Mouse (Mus musculus) lung, embryonic 16.5 days (tissue): Measurements from ENCODE around the gene Slc25a25. TPM values are rescaled to one million over a fixed set of nuclear protein-coding genes. Genes with fewer than 3 reads are reported as not detected.

Experiments
- ATAC-seq: fragments of 200-750 bp; cut with Nextera tagmentation; 2 replicates; pipeline ENCODE4 v1.8.0; 2017; ENCODE audit warnings: low read depth, mild to moderate bottlenecking, moderate library complexity
- H3K27ac ChIP-seq: fragments of 300-500 bp; sonication (generic); 2 replicates; pipeline ENCODE4 v1.5.1; 2014; ENCODE audit warnings: mild to moderate bottlenecking, control low read depth, low read length
- H3K27me3 ChIP-seq: fragments of 300-500 bp; sonication (generic); 2 replicates; pipeline ENCODE4 v1.6.1; 2014; ENCODE audit warnings: low read depth, low read length, mixed read lengths; ENCODE audit not compliant: control insufficient read depth, insufficient read depth
- H3K36me3 ChIP-seq: fragments of 300-500 bp; sonication (generic); 2 replicates; pipeline ENCODE4 v1.6.1; 2014; ENCODE audit warnings: low read length; ENCODE audit not compliant: control insufficient read depth, insufficient read depth
- H3K4me1 ChIP-seq: fragments of 300-500 bp; sonication (generic); replicated peaks from 2 replicates; pipeline ENCODE4 v1.6.1; 2014; ENCODE audit warnings: low read length, mixed read lengths; ENCODE audit not compliant: control insufficient read depth, insufficient read depth
- H3K4me2 ChIP-seq: fragments of 300-500 bp; sonication (generic); 2 replicates; pipeline ENCODE4 v1.6.1; 2014; ENCODE audit warnings: low read depth, low read length, control low read depth
- H3K4me3 ChIP-seq: fragments of 300-500 bp; sonication (generic); 2 replicates; pipeline ENCODE4 v1.5.1; 2014; ENCODE audit warnings: mild to moderate bottlenecking, low read length, control low read depth
- H3K9ac ChIP-seq: fragments of 300-500 bp; sonication (generic); 2 replicates; pipeline ENCODE4 v1.6.1; 2014; ENCODE audit warnings: low read length, control low read depth
- H3K9me3 ChIP-seq: fragments of 300-500 bp; sonication (generic); 2 replicates; pipeline ENCODE4 v1.6.1; 2016; ENCODE audit warnings: low read length; ENCODE audit not compliant: control insufficient read depth
- WGBS: fragments of 180-500 bp; shearing (Covaris S2); extraction: QIAGEN DNeasy Blood & Tissue Kit; methylation state at CpG from one replicate; pipeline ENCODE4 v1.1.7; 2014; 5-methylcytosine and 5-hydroxymethylcytosine counted together
- polyA plus RNA-seq: library from polyadenylated mRNA; unstranded; fragments of >200 nt; fragmentation: Nextera tagmentation; extraction: Ambion mirVana; gene quantifications from 2 replicates; pipeline ENCODE4 v1.2.1, GENCODE M21; 2015

The Slc25a25 gene
- polyA plus RNA-seq, 1 experiment from 2014 or later, result 17.5 TPM

- Histone ChIP-seq H3K4me1 (peaks cover 24% of the 10 kb centered on the region), H3K36me3 (no peaks in the 10 kb centered on the region), H3K27ac (peak overlapping the region; percentile 98), H3K4me3 (peak overlapping the region; percentile 80), H3K9ac (peak overlapping the region; percentile 65), H3K4me2 (peak overlapping the region; percentile 68), H3K9me3 (no peaks in the 10 kb centered on the region), H3K27me3 (no peaks in the 10 kb centered on the region)
- peak; percentile 95 for ATAC-seq
- under 1% methylated on average over 25 of the region's 25 CpGs for WGBS
Measured at GRCm38 (mm10) chr2:32451870-32452372, 676 bp upstream of the Slc25a25 start.

DNA sequence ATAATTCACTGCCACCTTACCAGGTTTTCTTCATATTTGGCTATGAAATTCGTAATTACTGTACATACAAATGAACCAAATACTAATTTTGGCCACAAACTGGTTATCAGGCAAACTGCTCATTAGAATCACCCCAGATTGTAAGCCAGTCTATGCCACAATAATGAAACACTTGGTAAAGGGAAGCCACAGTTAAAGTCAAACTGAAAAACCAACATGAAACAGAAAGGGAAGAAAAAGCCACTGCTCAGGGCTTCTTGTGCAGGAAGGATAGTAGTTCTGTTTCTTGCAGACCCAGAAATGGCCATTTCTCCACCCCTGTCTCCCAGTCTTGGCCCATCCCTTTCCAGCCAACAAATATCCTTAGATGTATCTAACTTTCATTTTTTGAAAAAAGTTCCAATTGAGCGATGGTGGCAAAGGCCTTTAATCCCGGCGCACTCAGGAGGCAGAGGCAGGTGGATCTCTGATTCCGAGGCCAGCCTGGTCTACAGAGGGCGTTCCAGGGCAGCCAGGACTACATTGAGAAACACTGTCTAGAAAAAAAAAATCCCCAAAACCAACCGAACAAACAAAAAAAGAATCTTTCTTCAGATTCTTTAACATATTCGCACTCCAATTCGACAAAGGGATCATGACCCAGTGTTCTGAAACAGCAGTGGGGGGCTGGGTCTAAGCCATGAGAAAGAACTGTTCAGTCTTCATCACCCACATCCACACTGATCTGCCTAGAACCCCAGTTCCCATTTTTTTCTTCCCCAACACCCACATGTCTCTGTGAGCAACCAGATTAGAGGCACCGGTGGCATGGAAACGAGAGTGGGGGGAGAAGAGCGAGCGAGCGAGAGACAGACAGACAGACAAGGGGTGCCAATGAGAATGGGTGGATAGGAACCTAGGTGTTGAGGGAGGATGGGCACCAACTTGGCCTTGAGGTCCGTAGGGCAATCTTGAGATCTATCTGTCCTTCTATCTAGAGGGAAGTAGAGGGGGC lies 1.2 kb downstream of the Slc25a25 start, which contains the start of gene Naif1:
TSS of gene Naif1 (plus strand) at position 697 of the 994 bp plus-strand sequence.
- Histone ChIP-seq H3K4me3 (peak within 1 kb of the TSS; percentile 80), H3K4me1 (peaks cover 27% of the 10 kb centered on the region), H3K9ac (peak within 1 kb of the TSS; percentile 81), H3K9me3 (no peaks in the 10 kb centered on the region), H3K27me3 (no peaks in the 10 kb centered on the region), H3K4me2 (peak within 1 kb of the TSS; percentile 68), H3K27ac (peak within 1 kb of the TSS; percentile 98), H3K36me3 (no peaks in the 10 kb centered on the region)
- no peak for ATAC-seq
- 69% methylated on average over 15 of the region's 15 CpGs for WGBS

GRCm38 (mm10) chr2:32448480-32448879 lies 2.8 kb downstream of the Slc25a25 start:
- no peak for ATAC-seq
- Histone ChIP-seq H3K4me3 (no peak overlapping the region), H3K36me3 (no peaks in the 10 kb centered on the region), H3K4me1 (peaks cover 20% of the 10 kb centered on the region), H3K27me3 (no peaks in the 10 kb centered on the region), H3K9ac (no peak overlapping the region), H3K27ac (no peak overlapping the region), H3K4me2 (no peak overlapping the region), H3K9me3 (no peaks in the 10 kb centered on the region)
- WGBS, result 87% methylated on average over 1 of the region's 1 CpGs

GRCm38 (mm10) chr2:32447264-32447936 lies 3.8 kb downstream of the Slc25a25 start:
- Histone ChIP-seq H3K27ac (peak overlapping the region; percentile 94), H3K4me3 (peak overlapping the region; percentile 16; the same call in 1 of the 2 replicates), H3K4me2 (peak overlapping the region; percentile 49), H3K27me3 (no peaks in the 10 kb centered on the region), H3K36me3 (no peaks in the 10 kb centered on the region), H3K9ac (peak overlapping the region; percentile 52), H3K4me1 (peaks cover 13% of the 10 kb centered on the region), H3K9me3 (no peaks in the 10 kb centered on the region)
- no peak for ATAC-seq
- 33% methylated on average over 9 of the region's 9 CpGs for WGBS

DNA sequence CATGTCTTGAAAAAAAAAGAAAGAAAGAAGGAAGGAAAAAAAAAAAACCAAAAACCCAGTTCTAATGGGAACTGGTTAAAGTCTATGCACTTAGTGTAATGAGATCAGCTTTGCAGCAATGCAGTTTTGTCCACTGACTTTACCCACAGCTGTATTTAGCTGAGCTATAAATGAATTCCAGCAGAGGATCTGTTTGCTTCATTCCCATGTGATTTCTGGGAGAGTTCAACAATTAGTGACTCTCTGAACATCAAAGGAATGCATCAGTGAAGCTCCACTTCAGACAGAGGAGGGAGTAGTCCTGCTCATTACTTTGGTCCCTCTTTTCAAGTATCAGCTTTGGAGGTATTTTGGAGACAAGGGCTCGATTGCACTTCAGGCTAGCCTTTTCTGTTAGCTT lies 5.7 kb downstream of the Slc25a25 start:
- ATAC-seq, result no peak
- Histone ChIP-seq H3K9ac (no peak overlapping the region), H3K4me3 (no peak overlapping the region), H3K4me1 (peaks cover 15% of the 10 kb centered on the region), H3K27me3 (no peaks in the 10 kb centered on the region), H3K36me3 (no peaks in the 10 kb centered on the region), H3K4me2 (no peak overlapping the region), H3K27ac (no peak overlapping the region), H3K9me3 (no peaks in the 10 kb centered on the region)
- 67% methylated on average over 1 of the region's 1 CpGs for WGBS

GRCm38 (mm10) chr2:32441550-32441949 lies 9.7 kb downstream of the Slc25a25 start:
- Histone ChIP-seq H3K4me2 (no peak overlapping the region), H3K9me3 (no peaks in the 10 kb centered on the region), H3K36me3 (no peaks in the 10 kb centered on the region), H3K9ac (no peak overlapping the region), H3K27ac (no peak overlapping the region), H3K4me3 (no peak overlapping the region), H3K4me1 (peaks cover 30% of the 10 kb centered on the region), H3K27me3 (no peaks in the 10 kb centered on the region)
- 85% methylated on average over 2 of the region's 2 CpGs for whole genome bisulfite sequencing
- no peak for ATAC-seq

DNA sequence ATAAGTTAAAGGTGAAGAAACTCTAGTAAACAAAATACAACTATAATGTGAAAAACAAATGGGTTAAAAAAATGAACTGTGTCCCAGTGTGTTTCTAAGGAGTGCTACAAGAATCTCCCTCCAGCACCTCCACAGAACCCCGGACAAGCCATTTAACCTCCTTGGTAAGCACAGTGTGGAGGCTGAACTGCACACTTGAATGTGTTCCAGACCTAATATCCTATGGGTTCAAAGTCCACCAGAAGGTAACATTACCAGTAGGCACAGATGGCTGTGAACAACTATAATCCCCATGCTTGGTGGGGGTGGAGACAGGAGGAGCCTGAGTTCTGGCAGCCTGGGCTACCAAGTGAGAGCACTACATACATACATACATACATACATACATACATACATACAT lies 10.6 kb downstream of the Slc25a25 start:
- H3K9me3 ChIP-seq, result no peaks in the 10 kb centered on the region

DNA sequence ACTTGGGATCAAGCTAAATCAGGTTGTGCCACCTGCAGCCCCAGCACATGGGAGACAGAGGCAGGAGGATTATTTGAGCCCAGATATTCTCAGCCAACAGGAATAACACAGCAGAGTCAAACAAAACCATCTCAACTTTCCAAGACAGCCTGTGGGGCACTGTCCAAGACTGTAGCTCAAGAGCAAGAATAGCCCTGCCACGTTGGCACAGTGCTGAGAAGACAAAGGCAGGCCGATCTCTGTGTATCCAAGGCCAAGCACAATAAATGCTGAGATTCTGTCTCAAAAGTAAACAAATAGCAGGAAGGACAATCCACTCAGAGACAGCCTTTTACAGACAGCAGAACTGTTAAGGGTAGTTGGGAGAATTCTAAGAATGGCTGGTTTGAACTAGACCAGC lies 11.1 kb downstream of the Slc25a25 start:
- H3K36me3 ChIP-seq, result no peaks in the 10 kb centered on the region
- no peak overlapping the region for H3K4me3 ChIP-seq
- peaks cover 31% of the 10 kb centered on the region for H3K4me1 ChIP-seq
- ATAC-seq, result peak; percentile 45; the same call in 1 of the 2 replicates
- H3K27me3 ChIP-seq, result no peaks in the 10 kb centered on the region
- no peaks in the 10 kb centered on the region for H3K9me3 ChIP-seq
- 16% methylated on average over 2 of the region's 2 CpGs for WGBS
- H3K27ac ChIP-seq, result peak overlapping the region; percentile 56
- no peak overlapping the region for H3K9ac ChIP-seq
- no peak overlapping the region for H3K4me2 ChIP-seq

More for the DNA sequence above, 10.6 kb downstream of the Slc25a25 start:
- 69% methylated on average over 1 of the region's 1 CpGs for WGBS
- H3K36me3 ChIP-seq, result no peaks in the 10 kb centered on the region
- no peak overlapping the region for H3K4me2 ChIP-seq
- H3K4me3 ChIP-seq, result no peak overlapping the region
- no peak overlapping the region for H3K9ac ChIP-seq
- peaks cover 31% of the 10 kb centered on the region for H3K4me1 ChIP-seq
- no peak for ATAC-seq
- H3K27me3 ChIP-seq, result no peaks in the 10 kb centered on the region
- H3K27ac ChIP-seq, result peak overlapping the region; percentile 48

GRCm38 (mm10) chr2:32439177-32439576 lies 12.1 kb downstream of the Slc25a25 start:
- ATAC-seq, result no peak
- Histone ChIP-seq H3K36me3 (no peaks in the 10 kb centered on the region), H3K9me3 (no peaks in the 10 kb centered on the region), H3K27ac (no peak overlapping the region), H3K4me2 (no peak overlapping the region), H3K9ac (no peak overlapping the region), H3K27me3 (no peaks in the 10 kb centered on the region), H3K4me3 (no peak overlapping the region), H3K4me1 (peaks cover 31% of the 10 kb centered on the region)
- WGBS, result 48% methylated on average over 6 of the region's 6 CpGs
